Mouse (Mus musculus) brain, embryonic 14.5 days (tissue): ENCODE measurements around the gene Hoxa5.

ENCODE experiments used
- CTCF ChIP-seq: fragments of 200-500 bp; IDR thresholded peaks from 2 replicates; pipeline ENCODE4 v1.5.1; 2012; ENCODE audit warnings: inconsistent platforms, mild to moderate bottlenecking, moderate library complexity, borderline replicate concordance; ENCODE audit not compliant: insufficient read depth, insufficient read length; ENCODE audit errors: extremely low read depth
- POLR2A ChIP-seq: fragments of 200-500 bp; IDR thresholded peaks from 2 replicates; pipeline ENCODE4 v1.6.1; 2012; ENCODE audit warnings: mild to moderate bottlenecking, inconsistent platforms, borderline replicate concordance; ENCODE audit not compliant: poor library complexity, insufficient read depth, insufficient read length, severe bottlenecking; ENCODE audit errors: extremely low read depth

GRCm38 (mm10) chr6:52207684-52207976 lies 3.2 kb upstream of the Hoxa5 start:
- TF ChIP-seq POLR2A (no peak), CTCF (no peak)
